Mouse (Mus musculus) C2C12 (cell line): ENCODE measurements around the gene Mpp3. TPM values are rescaled to one million over a fixed set of nuclear protein-coding genes. Genes with fewer than 3 reads are reported as not detected.

ENCODE experiments used
- H3K27me3 ChIP-seq: one replicate; pipeline ENCODE4 v1.6.1; 2011; ENCODE audit not compliant: control insufficient read depth, insufficient read depth, insufficient read length
- H3K36me3 ChIP-seq: one replicate; pipeline ENCODE4 v1.6.1; 2011; ENCODE audit not compliant: control insufficient read depth, insufficient read depth
- H3K4me3 ChIP-seq: one replicate; pipeline ENCODE4 v1.5.1; 2011; ENCODE audit warnings: mild to moderate bottlenecking, control low read depth; ENCODE audit not compliant: poor library complexity, insufficient read depth, severe bottlenecking
- H3K79me2 ChIP-seq: one replicate; pipeline ENCODE4 v1.6.1; 2011; ENCODE audit not compliant: control insufficient read depth, insufficient read depth
- H3K79me3 ChIP-seq: one replicate; pipeline ENCODE4 v1.6.1; 2011; ENCODE audit warnings: low read depth, control low read depth
- H3ac ChIP-seq: one replicate; pipeline ENCODE3; 2011; ENCODE audit warnings: low read depth; ENCODE audit not compliant: control insufficient read depth, insufficient read length
- CEBPB ChIP-seq: IDR thresholded peaks from one replicate; pipeline ENCODE4 v1.6.1; 2011; ENCODE audit warnings: low read depth, mild to moderate bottlenecking, control low read depth, moderate library complexity
- CTCF ChIP-seq: IDR thresholded peaks from one replicate; pipeline ENCODE4 v1.5.1; 2011; ENCODE audit not compliant: control insufficient read depth, insufficient read depth, insufficient read length
- FOSL1 ChIP-seq: IDR thresholded peaks from one replicate; pipeline ENCODE4 v1.8.0; 2011; ENCODE audit warnings: mild to moderate bottlenecking, low read length; ENCODE audit not compliant: poor library complexity, insufficient read depth, severe bottlenecking
- MAX ChIP-seq: IDR thresholded peaks from one replicate; pipeline ENCODE4 v1.6.1; 2011; ENCODE audit warnings: mild to moderate bottlenecking, control low read depth
- MYOD1 ChIP-seq: IDR thresholded peaks from one replicate; pipeline ENCODE4 v1.6.1; 2011; ENCODE audit warnings: low read depth; ENCODE audit not compliant: control insufficient read depth, insufficient read length
- MYOG ChIP-seq: IDR thresholded peaks from one replicate; pipeline ENCODE4 v1.6.1; 2011; ENCODE audit not compliant: control insufficient read depth, insufficient read length; ENCODE audit errors: extremely low read depth
- USF1 ChIP-seq: IDR thresholded peaks from one replicate; pipeline ENCODE4 v1.6.1; 2011; ENCODE audit warnings: low read depth, mild to moderate bottlenecking, control low read depth, moderate library complexity
- polyA plus RNA-seq: library from polyadenylated mRNA; unstranded; fragments of >200 nt; fragmentation: generic; extraction: Trizol; gene quantifications from one replicate; pipeline ENCODE4 v1.2.1, GENCODE M21; 2012; ENCODE audit warnings: missing spikeins

Gene Mpp3
- polyA plus RNA-seq, 1 experiment, result 0.14 TPM

GRCm38 (mm10) chr11:102006271-102006670 lies 22.0 kb downstream of the Mpp3 start:
- no peak overlapping the region for H3K4me3 ChIP-seq
- no peaks in the 10 kb centered on the region for H3K36me3 ChIP-seq
- H3K79me3 ChIP-seq, result no peaks in the 10 kb centered on the region
- no peak overlapping the region for H3ac ChIP-seq
- peaks cover 14% of the 10 kb centered on the region for H3K27me3 ChIP-seq
- TF ChIP-seq CEBPB, result no peak
- no peak for TF ChIP-seq MYOG
- TF ChIP-seq USF1, result no peak
- no peak for TF ChIP-seq CTCF
- TF ChIP-seq FOSL1, result no peak
- TF ChIP-seq MYOD1, result no peak
- TF ChIP-seq MAX, result no peak
- no peaks in the 10 kb centered on the region for H3K79me2 ChIP-seq

DNA sequence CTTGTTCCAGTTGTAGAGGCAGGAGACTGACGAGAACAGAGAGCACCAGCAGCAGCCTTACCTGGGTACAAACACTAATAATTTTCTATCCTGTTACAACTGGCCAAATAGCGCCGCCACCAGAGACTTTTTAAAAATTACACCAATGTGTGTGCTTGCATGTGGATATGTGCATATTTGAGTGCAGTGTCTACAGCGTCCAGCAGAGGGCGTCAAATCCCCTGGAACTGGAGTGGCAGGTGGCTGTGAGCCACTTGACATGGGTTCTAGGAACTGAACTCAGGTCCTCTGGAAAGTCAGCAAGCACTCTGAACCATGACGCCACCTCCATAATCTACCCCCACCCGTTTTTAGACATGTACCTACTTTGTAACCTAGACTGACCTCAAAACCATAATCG lies 24.0 kb downstream of the Mpp3 start:
- Histone ChIP-seq H3K36me3 (no peaks in the 10 kb centered on the region), H3ac (no peak overlapping the region), H3K4me3 (no peak overlapping the region), H3K27me3 (peaks cover 16% of the 10 kb centered on the region), H3K79me3 (no peaks in the 10 kb centered on the region), H3K79me2 (no peaks in the 10 kb centered on the region)
- no peak for TF ChIP-seq FOSL1
- no peak for TF ChIP-seq MYOD1
- no peak for TF ChIP-seq MAX
- TF ChIP-seq CEBPB, result no peak

DNA sequence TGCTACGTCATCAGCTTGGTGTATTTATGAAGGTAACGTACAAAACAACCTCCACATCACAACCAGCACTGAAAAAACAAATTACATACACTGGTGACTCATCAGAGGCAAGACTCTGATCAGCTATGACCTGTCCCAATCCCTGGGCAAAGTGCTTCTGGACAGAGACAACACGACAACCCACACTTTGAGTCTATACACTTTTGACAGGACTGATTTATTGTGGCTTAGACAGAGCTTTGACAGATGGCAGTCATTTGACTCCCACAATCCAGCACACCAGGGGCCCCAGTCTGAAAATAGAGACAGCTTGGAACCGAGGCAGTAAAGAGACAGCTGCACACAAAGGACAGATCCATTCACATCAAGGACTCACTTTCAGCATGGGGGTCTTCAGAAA lies 28.8 kb downstream of the Mpp3 start:
- H3K36me3 ChIP-seq, result no peaks in the 10 kb centered on the region
- TF ChIP-seq CTCF (no peak), USF1 (no peak), FOSL1 (no peak), CEBPB (no peak)
- no peak overlapping the region for H3ac ChIP-seq
- no peaks in the 10 kb centered on the region for H3K79me3 ChIP-seq
- no peaks in the 10 kb centered on the region for H3K79me2 ChIP-seq
- no peak overlapping the region for H3K4me3 ChIP-seq
- H3K27me3 ChIP-seq, result peaks cover 18% of the 10 kb centered on the region

- Histone ChIP-seq H3K79me3 (no peaks in the 10 kb centered on the region), H3K79me2 (no peaks in the 10 kb centered on the region), H3K27me3 (peaks cover 24% of the 10 kb centered on the region), H3K36me3 (no peaks in the 10 kb centered on the region), H3ac (no peak overlapping the region), H3K4me3 (no peak overlapping the region)
- TF ChIP-seq CEBPB, result no peak
- TF ChIP-seq CTCF, result no peak
- TF ChIP-seq FOSL1, result no peak
- TF ChIP-seq MYOG, result no peak
- TF ChIP-seq MAX, result no peak
- TF ChIP-seq MYOD1, result no peak
- TF ChIP-seq USF1, result no peak
These were observed 30.0 kb downstream of the Mpp3 start for GRCm38 (mm10) chr11:101998258-101998657.

- no peak overlapping the region for H3K4me3 ChIP-seq
- H3K27me3 ChIP-seq, result peaks cover 30% of the 10 kb centered on the region
- no peak for TF ChIP-seq MYOG
- no peaks in the 10 kb centered on the region for H3K79me3 ChIP-seq
- no peak overlapping the region for H3ac ChIP-seq
- H3K79me2 ChIP-seq, result no peaks in the 10 kb centered on the region
- H3K36me3 ChIP-seq, result no peaks in the 10 kb centered on the region
These were observed 32.3 kb downstream of the Mpp3 start for GRCm38 (mm10) chr11:101995938-101996337.

GRCm38 (mm10) chr11:101994100-101994499 lies 34.2 kb downstream of the Mpp3 start:
- H3K79me3 ChIP-seq, result no peaks in the 10 kb centered on the region
- no peak for TF ChIP-seq FOSL1
- no peak for TF ChIP-seq CEBPB
- no peak for TF ChIP-seq CTCF
- no peak for TF ChIP-seq USF1
- no peak for TF ChIP-seq MYOG
- TF ChIP-seq MYOD1, result no peak
- no peak for TF ChIP-seq MAX
- H3K79me2 ChIP-seq, result no peaks in the 10 kb centered on the region
- H3K4me3 ChIP-seq, result no peak overlapping the region
- no peaks in the 10 kb centered on the region for H3K36me3 ChIP-seq
- peaks cover 35% of the 10 kb centered on the region for H3K27me3 ChIP-seq
- H3ac ChIP-seq, result no peak overlapping the region

- TF ChIP-seq MAX, result no peak
- no peak for TF ChIP-seq CEBPB
- H3K79me3 ChIP-seq, result no peaks in the 10 kb centered on the region
- no peaks in the 10 kb centered on the region for H3K36me3 ChIP-seq
- H3K4me3 ChIP-seq, result no peak overlapping the region
- H3ac ChIP-seq, result no peak overlapping the region
- peaks cover 45% of the 10 kb centered on the region for H3K27me3 ChIP-seq
- H3K79me2 ChIP-seq, result no peaks in the 10 kb centered on the region
These were observed 35.9 kb downstream of the Mpp3 start for GRCm38 (mm10) chr11:101992411-101992810.
